Mouse (Mus musculus): ENCODE results near the gene Herc2.

DNA sequence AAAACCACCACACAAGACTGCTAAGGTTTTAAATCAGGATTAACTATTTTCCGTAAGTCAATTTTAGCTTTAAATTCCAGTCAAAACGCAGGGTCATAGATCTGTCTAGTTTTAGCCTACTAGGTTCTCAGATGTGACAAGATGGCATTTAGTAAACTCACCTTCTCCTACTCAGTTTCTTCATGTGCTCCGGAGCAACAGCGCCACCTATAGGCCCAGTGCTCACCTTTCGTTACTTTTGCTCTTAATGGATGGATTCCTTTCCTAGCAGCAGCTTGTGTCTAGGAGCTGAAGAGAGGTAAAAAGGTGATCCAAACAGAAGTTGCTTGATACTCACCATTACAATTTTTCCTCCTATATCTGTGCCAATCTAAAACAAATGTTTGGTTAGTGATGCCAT, 7.6 kb upstream of the Herc2 start:
- no peak for TF ChIP-seq EP300 (IDR thresholded peaks at IDR 0.05)
- peak; percentile 93 for TF ChIP-seq CTCF (IDR thresholded peaks at IDR 0.05)
